Mouse (Mus musculus): ENCODE results near the gene Vamp2. TPM values are rescaled to one million over a fixed set of nuclear protein-coding genes. Genes with fewer than 3 reads are reported as not detected.

Gene Vamp2
- polyA plus RNA-seq, 1 experiment from 2014 or later: 50.6 TPM

DNA sequence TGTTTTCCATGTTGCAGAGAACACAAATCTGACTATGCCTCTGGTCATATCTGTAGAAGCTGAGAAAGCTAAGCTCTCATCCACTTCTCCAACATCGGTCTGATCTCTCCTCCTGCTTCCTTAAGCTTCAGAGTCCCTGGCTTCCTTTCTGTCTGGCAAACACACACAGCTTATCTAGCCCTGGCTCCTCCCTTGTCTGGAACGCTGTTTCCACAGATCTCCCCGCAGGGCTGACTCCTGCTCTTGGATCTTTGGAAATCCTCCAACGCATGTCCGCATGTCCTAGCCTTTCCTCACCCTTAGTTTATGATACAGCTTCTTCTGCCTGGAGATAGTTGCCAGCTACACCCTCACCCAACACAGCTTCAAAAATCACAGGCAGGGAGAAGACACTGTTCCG, 20.7 kb upstream of the Vamp2 start:
- Histone ChIP-seq H3K27ac (ENCODE audit: low read length) (peak overlapping the region; percentile 51; the same call in 1 of the 2 replicates), H3K36me3 (ENCODE audit: insufficient read depth, low read length) (no peaks in the 10 kb centered on the region), H3K4me1 (ENCODE audit: insufficient read depth, low read depth, low read length) (peaks cover 17% of the 10 kb centered on the region), H3K9ac (replicated peaks; ENCODE audit: low read depth) (no peak overlapping the region), H3K4me2 (replicated peaks; ENCODE audit: low read depth, low read length) (0 out of 2 replicates have a peak overlapping the region, but pooled peaks have one; percentile 5), H3K4me3 (ENCODE audit: low read depth, low read length) (no peak overlapping the region), H3K27me3 (replicated peaks; ENCODE audit: insufficient read depth, low read length) (no peaks in the 10 kb centered on the region), H3K9me3 (ENCODE audit: low read length) (no peaks in the 10 kb centered on the region)
- TF ChIP-seq EP300 (IDR thresholded peaks at IDR 0.05): no peak
- TF ChIP-seq CTCF (IDR thresholded peaks at IDR 0.05): no peak
- ATAC-seq (no peak), DNase-seq (ENCODE audit: low spot score) (peak; percentile 65)
- 20% methylated on average over 6 of the region's 6 CpGs for WGBS

DNA sequence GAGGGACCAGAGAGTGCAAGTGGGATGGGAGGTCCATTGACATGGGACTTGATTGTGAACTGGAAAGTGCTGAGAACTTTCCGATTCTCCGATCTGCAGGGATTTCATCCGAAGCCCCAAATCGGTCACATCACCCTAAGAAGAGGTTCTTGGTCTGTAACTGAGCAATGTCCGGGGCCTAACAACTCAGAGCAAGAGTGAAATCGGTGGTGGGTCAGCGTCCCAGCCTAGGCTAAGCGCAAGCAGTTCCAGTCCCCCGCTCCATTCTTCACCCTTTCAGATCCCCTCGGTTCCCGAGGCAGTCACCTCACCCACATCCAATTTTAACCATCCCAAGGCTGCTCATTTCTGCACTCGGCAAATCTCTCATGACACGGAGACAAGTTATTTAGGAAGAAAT, 18.2 kb upstream of the Vamp2 start:
- TF ChIP-seq EP300 (IDR thresholded peaks at IDR 0.05): no peak
- no peak for TF ChIP-seq CTCF (IDR thresholded peaks at IDR 0.05)
- Histone ChIP-seq H3K4me1 (ENCODE audit: insufficient read depth, low read depth, low read length) (peaks cover 17% of the 10 kb centered on the region), H3K9ac (replicated peaks; ENCODE audit: low read depth) (peak overlapping the region; percentile 59), H3K9me3 (ENCODE audit: low read length) (no peaks in the 10 kb centered on the region), H3K27me3 (replicated peaks; ENCODE audit: insufficient read depth, low read length) (no peaks in the 10 kb centered on the region), H3K27ac (ENCODE audit: low read length) (peak overlapping the region; percentile 79), H3K4me3 (ENCODE audit: low read depth, low read length) (peak overlapping the region; percentile 45), H3K36me3 (ENCODE audit: insufficient read depth, low read length) (no peaks in the 10 kb centered on the region), H3K4me2 (replicated peaks; ENCODE audit: low read depth, low read length) (peak overlapping the region; percentile 79)
- WGBS: 1% methylated on average over 13 of the region's 13 CpGs
- ATAC-seq: no peak
- DNase-seq (ENCODE audit: low spot score): no peak

- WGBS: under 1% methylated on average over 45 of the region's 47 CpGs
- Histone ChIP-seq H3K9me3 (ENCODE audit: low read length) (no peaks in the 10 kb centered on the region), H3K36me3 (ENCODE audit: insufficient read depth, low read length) (no peaks in the 10 kb centered on the region), H3K4me1 (ENCODE audit: insufficient read depth, low read depth, low read length) (peaks cover 17% of the 10 kb centered on the region), H3K27ac (ENCODE audit: low read length) (peak within 1 kb of the TSS; percentile 79), H3K27me3 (replicated peaks; ENCODE audit: insufficient read depth, low read length) (no peaks in the 10 kb centered on the region), H3K4me3 (ENCODE audit: low read depth, low read length) (peak within 1 kb of the TSS; percentile 45), H3K4me2 (replicated peaks; ENCODE audit: low read depth, low read length) (peak within 1 kb of the TSS; percentile 79), H3K9ac (replicated peaks; ENCODE audit: low read depth) (peak within 1 kb of the TSS; percentile 59)
- DNase-seq (ENCODE audit: low spot score) (peak; percentile 97), ATAC-seq (peak; percentile 89)
- TF ChIP-seq CTCF (IDR thresholded peaks at IDR 0.05) (peak; percentile 42; the same call in 1 of the 2 replicates), EP300 (IDR thresholded peaks at IDR 0.05) (no peak)
Measured at GRCm38 (mm10) chr11:69070590-69071222, 17.6 kb upstream of the Vamp2 start, which contains the start of gene Tmem107. Gene Tmem107, plus strand, starts transcription at chr11:69070806.

DNA sequence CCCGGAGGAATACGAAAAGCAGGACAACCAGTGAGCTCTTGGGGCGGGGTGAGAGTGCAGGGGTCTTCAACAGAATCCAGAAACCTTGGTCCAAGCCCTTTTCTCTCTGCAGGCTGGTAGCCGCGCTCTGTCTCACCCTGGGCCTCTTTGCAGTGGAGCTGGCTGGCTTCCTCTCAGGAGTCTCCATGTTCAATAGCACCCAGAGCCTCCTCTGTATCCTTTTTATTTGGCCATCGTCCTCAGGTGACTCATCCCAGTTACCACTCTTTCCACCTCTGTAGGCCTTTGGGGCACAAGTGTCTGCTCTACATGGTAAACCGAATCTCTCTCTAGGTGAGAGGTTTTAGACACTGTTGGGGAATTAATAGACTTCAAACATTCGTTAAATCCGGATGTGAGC, 17.0 kb upstream of the Vamp2 start:
- TF ChIP-seq EP300 (IDR thresholded peaks at IDR 0.05): no peak
- no peak for TF ChIP-seq CTCF (IDR thresholded peaks at IDR 0.05)
- H3K9ac ChIP-seq (replicated peaks; ENCODE audit: low read depth): peak overlapping the region; percentile 19; the same call in 1 of the 2 replicates
- 23% methylated on average over 9 of the region's 9 CpGs for WGBS
- ATAC-seq (no peak), DNase-seq (ENCODE audit: low spot score) (no peak)
- H3K4me1 ChIP-seq (ENCODE audit: insufficient read depth, low read depth, low read length): peaks cover 17% of the 10 kb centered on the region
- no peaks in the 10 kb centered on the region for H3K36me3 ChIP-seq (ENCODE audit: insufficient read depth, low read length)
- H3K27ac ChIP-seq (ENCODE audit: low read length): peak overlapping the region; percentile 79
- H3K9me3 ChIP-seq (ENCODE audit: low read length): no peaks in the 10 kb centered on the region
- no peaks in the 10 kb centered on the region for H3K27me3 ChIP-seq (replicated peaks; ENCODE audit: insufficient read depth, low read length)
- peak overlapping the region; percentile 79 for H3K4me2 ChIP-seq (replicated peaks; ENCODE audit: low read depth, low read length)
- H3K4me3 ChIP-seq (ENCODE audit: low read depth, low read length): peak overlapping the region; percentile 45

GRCm38 (mm10) chr11:69072234-69072633, 16.1 kb upstream of the Vamp2 start:
- TF ChIP-seq EP300 (IDR thresholded peaks at IDR 0.05) (no peak), CTCF (IDR thresholded peaks at IDR 0.05) (no peak)
- WGBS: 83% methylated on average over 11 of the region's 11 CpGs
- Histone ChIP-seq H3K9me3 (ENCODE audit: low read length) (no peaks in the 10 kb centered on the region), H3K27ac (ENCODE audit: low read length) (no peak overlapping the region), H3K4me1 (ENCODE audit: insufficient read depth, low read depth, low read length) (peaks cover 12% of the 10 kb centered on the region), H3K9ac (replicated peaks; ENCODE audit: low read depth) (no peak overlapping the region), H3K27me3 (replicated peaks; ENCODE audit: insufficient read depth, low read length) (no peaks in the 10 kb centered on the region), H3K4me2 (replicated peaks; ENCODE audit: low read depth, low read length) (peak overlapping the region; percentile 36; the same call in 1 of the 2 replicates), H3K4me3 (ENCODE audit: low read depth, low read length) (no peak overlapping the region), H3K36me3 (ENCODE audit: insufficient read depth, low read length) (no peaks in the 10 kb centered on the region)
- DNase-seq (ENCODE audit: low spot score): no peak
- no peak for ATAC-seq

DNA sequence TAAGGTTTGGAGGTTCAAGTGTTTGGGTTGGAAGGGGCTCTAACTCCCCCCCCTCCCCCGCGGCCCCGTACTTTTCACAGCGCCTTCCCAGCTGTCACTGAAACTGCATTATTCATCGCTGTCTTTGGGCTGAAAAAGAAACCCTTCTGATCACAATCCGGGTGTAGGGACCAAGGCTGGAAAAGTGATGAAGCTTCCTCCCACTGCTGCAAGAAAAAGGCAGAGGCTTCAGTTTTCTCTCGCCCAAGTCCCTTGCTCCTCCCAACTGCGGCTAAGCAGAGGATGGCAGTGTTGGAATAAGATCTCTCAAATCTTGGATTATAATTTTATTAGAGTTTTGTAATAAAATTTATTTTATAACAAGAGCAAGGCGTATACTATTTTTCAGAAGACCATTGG, 15.6 kb upstream of the Vamp2 start:
- no peaks in the 10 kb centered on the region for H3K36me3 ChIP-seq (ENCODE audit: insufficient read depth, low read length)
- ATAC-seq: no peak
- no peaks in the 10 kb centered on the region for H3K9me3 ChIP-seq (ENCODE audit: low read length)
- DNase-seq (ENCODE audit: low spot score): no peak
- H3K27ac ChIP-seq (ENCODE audit: low read length): no peak overlapping the region; the same call in 1 of the 2 replicates
- H3K4me2 ChIP-seq (replicated peaks; ENCODE audit: low read depth, low read length): peak overlapping the region; percentile 36
- 6% methylated on average over 9 of the region's 9 CpGs for WGBS
- TF ChIP-seq EP300 (IDR thresholded peaks at IDR 0.05): no peak
- no peak for TF ChIP-seq CTCF (IDR thresholded peaks at IDR 0.05)
- H3K4me1 ChIP-seq (ENCODE audit: insufficient read depth, low read depth, low read length): peaks cover 12% of the 10 kb centered on the region
- peak overlapping the region; percentile 19; the same call in 1 of the 2 replicates for H3K4me3 ChIP-seq (ENCODE audit: low read depth, low read length)
- H3K27me3 ChIP-seq (replicated peaks; ENCODE audit: insufficient read depth, low read length): no peaks in the 10 kb centered on the region
- peak overlapping the region; percentile 27; the same call in 1 of the 2 replicates for H3K9ac ChIP-seq (replicated peaks; ENCODE audit: low read depth)
